Mouse (Mus musculus): ENCODE measurements around the gene Gnb1. TPM values are rescaled to one million over a fixed set of nuclear protein-coding genes. Genes with fewer than 3 reads are reported as not detected.

The Gnb1 gene
- total RNA-seq, 1 experiment from 2014 or later, result 389 TPM

GRCm38 (mm10) chr4:155577132-155577531, 86.0 kb downstream of the Gnb1 start:
- peak; percentile 73 for DNase-seq

- no peak for DNase-seq
Observed at GRCm38 (mm10) chr4:155577741-155578140, 86.6 kb downstream of the Gnb1 start.

- DNase-seq, result peak; percentile 95
Observed at GRCm38 (mm10) chr4:155578336-155579125, 87.4 kb downstream of the Gnb1 start.

GRCm38 (mm10) chr4:155580420-155580819, 89.3 kb downstream of the Gnb1 start:
- peak; percentile 73 for DNase-seq

- DNase-seq, result peak; percentile 78
Observed at GRCm38 (mm10) chr4:155582279-155582905, 91.2 kb downstream of the Gnb1 start.

GRCm38 (mm10) chr4:155589356-155589755, 98.2 kb downstream of the Gnb1 start:
- DNase-seq, result no peak

GRCm38 (mm10) chr4:155591012-155591719, 100.0 kb downstream of the Gnb1 start:
- DNase-seq, result peak; percentile 53

GRCm38 (mm10) chr4:155593780-155594179, 102.6 kb downstream of the Gnb1 start:
- peak; percentile 54 for DNase-seq

GRCm38 (mm10) chr4:155595777-155596176, 104.6 kb downstream of the Gnb1 start:
- peak; percentile 70 for DNase-seq

GRCm38 (mm10) chr4:155596606-155597005, 105.4 kb downstream of the Gnb1 start:
- no peak for DNase-seq

- DNase-seq, result no peak
Observed at GRCm38 (mm10) chr4:155598536-155598935, 107.4 kb downstream of the Gnb1 start.

- peak; percentile 50 for DNase-seq
Observed at GRCm38 (mm10) chr4:155599901-155600825, 109.0 kb downstream of the Gnb1 start.

- DNase-seq, result peak; percentile 96
Observed at GRCm38 (mm10) chr4:155601091-155601996, 110.2 kb downstream of the Gnb1 start, which contains the start of gene Slc35e2. Slc35e2 (plus strand) TSS chr4:155601416.

GRCm38 (mm10) chr4:155601997-155602456, 110.9 kb downstream of the Gnb1 start:
- DNase-seq, result no peak

GRCm38 (mm10) chr4:155602753-155603152, 111.6 kb downstream of the Gnb1 start:
- no peak for DNase-seq

- DNase-seq, result no peak
Observed at GRCm38 (mm10) chr4:155603801-155604200, 112.6 kb downstream of the Gnb1 start.

GRCm38 (mm10) chr4:155605132-155605531, 114.0 kb downstream of the Gnb1 start:
- no peak for DNase-seq

- DNase-seq, result no peak
Observed at GRCm38 (mm10) chr4:155606825-155607224, 115.7 kb downstream of the Gnb1 start.
